Mouse (Mus musculus): ENCODE results near the gene BC053393.

DNA sequence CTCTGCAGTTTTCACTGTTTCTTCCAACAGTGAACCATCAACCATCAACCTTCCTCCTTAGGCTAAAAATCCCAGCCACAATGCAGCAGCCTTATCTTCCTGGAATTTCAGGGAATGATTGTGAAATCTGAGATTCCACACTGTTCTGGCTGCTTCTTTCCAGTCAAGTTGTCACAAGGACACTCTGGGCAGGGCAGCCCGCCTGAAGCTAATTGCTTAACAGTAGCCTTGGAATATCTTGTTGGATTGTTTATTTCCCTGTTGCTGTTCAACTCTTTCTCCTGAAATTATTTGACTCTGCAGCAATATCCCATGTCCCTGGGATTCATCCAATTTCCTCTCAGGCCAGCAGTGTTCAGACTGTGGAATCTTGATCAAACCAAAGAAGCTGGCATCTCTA lies 6.7 kb upstream of the BC053393 start:
- TF ChIP-seq CTCF (IDR thresholded peaks at IDR 0.05; ENCODE audit: control insufficient read depth, insufficient read depth, insufficient read length) (no peak), MAX (IDR thresholded peaks at IDR 0.05) (no peak), USF1 (IDR thresholded peaks at IDR 0.05; ENCODE audit: low read depth) (no peak)
